Mouse (Mus musculus): Measurements from ENCODE around the gene Tspan11. TPM values are rescaled to one million over a fixed set of nuclear protein-coding genes. Genes with fewer than 3 reads are reported as not detected.

The Tspan11 gene
- polyA plus RNA-seq, 2 experiments = 18.5 to 19.8 TPM

GRCm38 (mm10) chr6:127948656-127949055 lies 61.3 kb downstream of the Tspan11 start:
- Histone ChIP-seq H3K4me3 (replicated peaks; ENCODE audit: low read length) (no peak overlapping the region), H3K9ac (ENCODE audit: low read depth, low read length, severe bottlenecking) (no peak overlapping the region), H3K4me2 (replicated peaks; ENCODE audit: low read depth, low read length, severe bottlenecking) (no peak overlapping the region), H3K9me3 (ENCODE audit: control insufficient read depth, low read length) (no peaks in the 10 kb centered on the region), H3K36me3 (ENCODE audit: control insufficient read depth, insufficient read depth, low read length) (peaks cover 5% of the 10 kb centered on the region; the same call in 1 of the 2 replicates), H3K27ac (replicated peaks; ENCODE audit: low read depth, low read length) (no peak overlapping the region), H3K27me3 (ENCODE audit: control insufficient read depth, insufficient read depth, low read length) (no peaks in the 10 kb centered on the region), H3K4me1 (ENCODE audit: control insufficient read depth, insufficient read depth, low read length) (no peaks in the 10 kb centered on the region)
- TF ChIP-seq POLR2A (IDR thresholded peaks at IDR 0.05; ENCODE audit: borderline replicate concordance, extremely low read depth, insufficient read depth, insufficient read length) = no peak
- WGBS = 82% methylated on average over 9 of the region's 9 CpGs
- no peak for DNase-seq (ENCODE audit: low spot score)
- no peak for ATAC-seq (ENCODE audit: low FRiP score, low read depth)

- WGBS = 88% methylated on average over 7 of the region's 7 CpGs
These were observed 62.5 kb downstream of the Tspan11 start for GRCm38 (mm10) chr6:127949885-127950284.

GRCm38 (mm10) chr6:127953071-127953470 lies 65.7 kb downstream of the Tspan11 start:
- ATAC-seq (ENCODE audit: low FRiP score, low read depth) = no peak
- H3K36me3 ChIP-seq (ENCODE audit: control insufficient read depth, insufficient read depth, low read length) = 0 out of 2 replicates have a peak, but pooled peaks cover 5% of the 10 kb centered on the region
- TF ChIP-seq POLR2A (IDR thresholded peaks at IDR 0.05; ENCODE audit: borderline replicate concordance, extremely low read depth, insufficient read depth, insufficient read length) = no peak
- H3K27me3 ChIP-seq (ENCODE audit: control insufficient read depth, insufficient read depth, low read length) = no peaks in the 10 kb centered on the region
- H3K27ac ChIP-seq (replicated peaks; ENCODE audit: low read depth, low read length) = no peak overlapping the region
- H3K4me3 ChIP-seq (replicated peaks; ENCODE audit: low read length) = no peak overlapping the region
- no peak overlapping the region for H3K9ac ChIP-seq (ENCODE audit: low read depth, low read length, severe bottlenecking)
- no peaks in the 10 kb centered on the region for H3K9me3 ChIP-seq (ENCODE audit: control insufficient read depth, low read length)
- 79% methylated on average over 4 of the region's 4 CpGs for WGBS
- no peak for DNase-seq (ENCODE audit: low spot score)
- no peaks in the 10 kb centered on the region for H3K4me1 ChIP-seq (ENCODE audit: control insufficient read depth, insufficient read depth, low read length)
- H3K4me2 ChIP-seq (replicated peaks; ENCODE audit: low read depth, low read length, severe bottlenecking) = no peak overlapping the region

More at GRCm38 (mm10) chr6:127949885-127950284, 62.5 kb downstream of the Tspan11 start:
- H3K4me2 ChIP-seq (replicated peaks; ENCODE audit: low read depth, low read length, severe bottlenecking) = no peak overlapping the region
- TF ChIP-seq POLR2A (IDR thresholded peaks at IDR 0.05; ENCODE audit: borderline replicate concordance, extremely low read depth, insufficient read depth, insufficient read length) = no peak
- DNase-seq (ENCODE audit: low spot score) = no peak
- ATAC-seq (ENCODE audit: low FRiP score, low read depth) = no peak
- no peaks in the 10 kb centered on the region for H3K27me3 ChIP-seq (ENCODE audit: control insufficient read depth, insufficient read depth, low read length)
- no peak overlapping the region for H3K27ac ChIP-seq (replicated peaks; ENCODE audit: low read depth, low read length)
- H3K9me3 ChIP-seq (ENCODE audit: control insufficient read depth, low read length) = no peaks in the 10 kb centered on the region
- H3K4me1 ChIP-seq (ENCODE audit: control insufficient read depth, insufficient read depth, low read length) = no peaks in the 10 kb centered on the region
- H3K9ac ChIP-seq (ENCODE audit: low read depth, low read length, severe bottlenecking) = no peak overlapping the region
- 0 out of 2 replicates have a peak, but pooled peaks cover 5% of the 10 kb centered on the region for H3K36me3 ChIP-seq (ENCODE audit: control insufficient read depth, insufficient read depth, low read length)
- no peak overlapping the region for H3K4me3 ChIP-seq (replicated peaks; ENCODE audit: low read length)

- Histone ChIP-seq H3K9me3 (ENCODE audit: control insufficient read depth, low read length) (no peaks in the 10 kb centered on the region), H3K27ac (replicated peaks; ENCODE audit: low read depth, low read length) (no peak overlapping the region), H3K4me2 (replicated peaks; ENCODE audit: low read depth, low read length, severe bottlenecking) (no peak overlapping the region), H3K36me3 (ENCODE audit: control insufficient read depth, insufficient read depth, low read length) (no peaks in the 10 kb centered on the region), H3K4me1 (ENCODE audit: control insufficient read depth, insufficient read depth, low read length) (no peaks in the 10 kb centered on the region), H3K27me3 (ENCODE audit: control insufficient read depth, insufficient read depth, low read length) (no peaks in the 10 kb centered on the region), H3K4me3 (replicated peaks; ENCODE audit: low read length) (no peak overlapping the region), H3K9ac (ENCODE audit: low read depth, low read length, severe bottlenecking) (no peak overlapping the region)
- ATAC-seq (ENCODE audit: low FRiP score, low read depth) = no peak
- no peak for DNase-seq (ENCODE audit: low spot score)
- TF ChIP-seq POLR2A (IDR thresholded peaks at IDR 0.05; ENCODE audit: borderline replicate concordance, extremely low read depth, insufficient read depth, insufficient read length) = no peak
- 79% methylated on average over 5 of the region's 5 CpGs for WGBS
These were observed 68.8 kb downstream of the Tspan11 start for GRCm38 (mm10) chr6:127956172-127956571.

- WGBS = 94% methylated on average over 1 of the region's 1 CpGs
- no peak for ATAC-seq (ENCODE audit: low FRiP score, low read depth)
- H3K9me3 ChIP-seq (ENCODE audit: control insufficient read depth, low read length) = no peaks in the 10 kb centered on the region
- H3K27ac ChIP-seq (replicated peaks; ENCODE audit: low read depth, low read length) = no peak overlapping the region
- H3K27me3 ChIP-seq (ENCODE audit: control insufficient read depth, insufficient read depth, low read length) = no peaks in the 10 kb centered on the region
- TF ChIP-seq POLR2A (IDR thresholded peaks at IDR 0.05; ENCODE audit: borderline replicate concordance, extremely low read depth, insufficient read depth, insufficient read length) = no peak
- no peak overlapping the region for H3K9ac ChIP-seq (ENCODE audit: low read depth, low read length, severe bottlenecking)
- peaks cover 32% of the 10 kb centered on the region for H3K36me3 ChIP-seq (ENCODE audit: control insufficient read depth, insufficient read depth, low read length)
- H3K4me2 ChIP-seq (replicated peaks; ENCODE audit: low read depth, low read length, severe bottlenecking) = no peak overlapping the region
- no peak for DNase-seq (ENCODE audit: low spot score)
- H3K4me1 ChIP-seq (ENCODE audit: control insufficient read depth, insufficient read depth, low read length) = no peaks in the 10 kb centered on the region
- H3K4me3 ChIP-seq (replicated peaks; ENCODE audit: low read length) = no peak overlapping the region
These were observed 72.8 kb downstream of the Tspan11 start for GRCm38 (mm10) chr6:127960203-127960602.

- no peak overlapping the region for H3K9ac ChIP-seq (ENCODE audit: low read depth, low read length, severe bottlenecking)
- no peak overlapping the region for H3K27ac ChIP-seq (replicated peaks; ENCODE audit: low read depth, low read length)
- H3K9me3 ChIP-seq (ENCODE audit: control insufficient read depth, low read length) = no peaks in the 10 kb centered on the region
- H3K4me1 ChIP-seq (ENCODE audit: control insufficient read depth, insufficient read depth, low read length) = no peaks in the 10 kb centered on the region
- DNase-seq (ENCODE audit: low spot score) = no peak
- no peak overlapping the region for H3K4me3 ChIP-seq (replicated peaks; ENCODE audit: low read length)
- no peaks in the 10 kb centered on the region for H3K27me3 ChIP-seq (ENCODE audit: control insufficient read depth, insufficient read depth, low read length)
- no peak for ATAC-seq (ENCODE audit: low FRiP score, low read depth)
- no peak for TF ChIP-seq POLR2A (IDR thresholded peaks at IDR 0.05; ENCODE audit: borderline replicate concordance, extremely low read depth, insufficient read depth, insufficient read length)
- 56% methylated on average over 8 of the region's 8 CpGs for WGBS
- peaks cover 46% of the 10 kb centered on the region for H3K36me3 ChIP-seq (ENCODE audit: control insufficient read depth, insufficient read depth, low read length)
- no peak overlapping the region for H3K4me2 ChIP-seq (replicated peaks; ENCODE audit: low read depth, low read length, severe bottlenecking)
These were observed 78.1 kb downstream of the Tspan11 start for GRCm38 (mm10) chr6:127965497-127965896.

Data from limb, embryonic 14.5 days (tissue).